Mouse (Mus musculus) frontal cortex, postnatal 36 days (tissue): Measurements from ENCODE around the gene Sox30.

ENCODE experiments used
- DNase-seq, 2 experiments: peaks; one replicate each; pipeline ENCODE4 v3.0.0; 2022; ENCODE audit warnings: low spot score in 2 of 2

Sox30 gene

DNA sequence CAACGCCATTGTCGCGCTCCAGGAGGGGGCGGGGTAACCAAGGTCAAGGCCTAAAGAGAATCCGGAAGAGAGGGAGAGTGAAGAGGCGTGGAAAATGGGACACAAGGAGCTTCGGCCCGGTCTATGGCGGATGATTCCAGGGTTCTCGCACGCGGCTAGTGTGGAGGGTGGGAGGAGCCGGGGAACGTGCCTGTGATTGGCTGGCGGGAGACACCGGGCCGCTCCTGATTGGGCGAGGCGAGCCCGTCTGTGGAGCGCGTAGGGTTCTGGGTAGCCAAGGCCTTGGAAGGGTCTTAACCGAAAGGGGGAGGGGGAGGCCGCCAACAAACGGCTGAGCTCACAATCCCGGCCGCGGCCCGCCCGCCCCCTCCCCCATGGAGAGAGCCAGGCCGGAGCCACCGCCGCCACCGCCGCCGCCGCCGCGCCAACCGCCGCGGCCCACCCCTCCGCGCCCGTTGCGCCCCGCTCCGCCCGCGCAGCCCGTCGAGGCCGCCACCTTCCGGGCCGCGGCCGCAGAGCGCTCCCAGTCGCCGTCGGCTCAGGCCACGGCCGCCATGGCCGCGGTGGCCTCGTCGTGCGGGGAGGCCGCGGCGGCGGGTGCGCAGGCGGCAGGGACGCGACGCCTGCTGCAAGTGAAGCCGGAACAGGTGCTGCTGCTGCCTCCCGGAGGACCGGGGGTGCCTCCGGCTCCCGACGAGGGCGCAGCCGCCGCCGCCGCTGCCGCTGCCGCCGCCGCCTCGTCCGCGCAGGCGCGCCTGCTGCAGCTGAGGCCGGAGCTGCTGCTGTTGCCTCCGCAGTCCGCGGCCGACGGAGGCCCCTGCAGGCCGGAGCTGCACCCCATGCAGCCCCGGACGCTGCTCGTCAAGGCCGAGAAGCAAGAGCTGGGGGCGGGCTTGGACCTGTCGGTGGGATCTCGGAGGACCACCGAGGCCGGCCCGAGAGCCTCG lies at the start of gene Sox30:
Gene Sox30 (plus strand): TSS at position 365 of the 947 bp plus-strand sequence.
- DNase-seq = peak in 1 of 2 experiments; percentile 24

DNA sequence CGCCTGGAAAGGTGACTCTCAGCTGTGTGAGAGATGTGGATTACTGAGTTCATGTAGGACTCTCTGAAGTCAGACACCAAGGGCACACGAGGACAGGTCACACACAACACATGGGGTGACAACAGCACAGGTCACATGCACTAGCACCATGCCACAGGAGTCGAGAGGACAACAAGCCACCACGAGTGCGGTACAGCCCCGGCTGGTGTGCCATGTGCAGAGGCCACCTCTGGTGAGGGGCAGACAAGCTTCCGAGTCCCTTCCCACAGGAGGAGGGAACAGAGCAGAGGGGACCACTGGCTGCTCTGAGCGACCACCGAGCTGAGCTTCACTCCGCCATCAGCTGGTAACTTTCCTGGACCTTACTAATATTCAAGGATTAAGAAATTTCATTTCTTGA lies 47.3 kb upstream of the Sox30 start:
- DNase-seq = no peak

DNA sequence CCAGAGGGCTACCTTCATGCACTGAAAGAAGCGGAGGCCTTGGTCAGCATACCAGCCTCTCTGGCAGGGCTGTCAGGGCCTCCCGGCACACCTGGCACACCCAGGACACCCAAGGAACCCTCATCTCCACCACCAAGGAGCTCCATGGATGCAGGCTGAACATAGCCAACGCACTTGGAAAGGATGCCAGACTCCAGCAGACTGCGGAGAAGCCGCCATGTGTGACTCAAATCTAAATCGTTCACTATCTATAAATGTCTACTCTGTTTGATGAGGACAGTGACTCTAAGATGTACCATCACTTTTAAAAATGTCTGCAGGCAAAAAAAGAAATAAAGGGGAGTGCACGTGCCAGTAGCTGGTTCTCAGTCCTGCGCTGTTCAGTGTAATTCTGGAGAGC lies 42.6 kb upstream of the Sox30 start:
- DNase-seq = peak; percentile 15 to 26

DNA sequence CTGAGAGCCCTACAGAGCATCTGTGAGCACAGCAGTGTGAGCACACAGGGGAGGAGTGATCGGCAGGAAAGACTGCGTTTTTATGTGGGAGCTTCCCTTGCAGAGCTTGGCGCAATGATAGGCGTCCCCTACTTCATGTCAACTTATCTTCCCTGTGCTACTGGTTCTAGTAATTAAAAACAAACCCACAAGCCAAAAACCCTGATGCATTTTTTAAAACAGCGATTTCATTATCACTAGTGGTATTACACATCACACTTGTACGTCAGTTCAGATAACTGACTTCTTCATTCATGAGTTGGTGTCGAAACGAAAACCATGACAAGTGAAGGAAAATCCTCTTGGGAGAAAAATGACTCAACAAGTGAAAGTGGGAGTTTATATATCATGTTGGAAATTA lies 41.2 kb upstream of the Sox30 start:
- no peak for DNase-seq

DNA sequence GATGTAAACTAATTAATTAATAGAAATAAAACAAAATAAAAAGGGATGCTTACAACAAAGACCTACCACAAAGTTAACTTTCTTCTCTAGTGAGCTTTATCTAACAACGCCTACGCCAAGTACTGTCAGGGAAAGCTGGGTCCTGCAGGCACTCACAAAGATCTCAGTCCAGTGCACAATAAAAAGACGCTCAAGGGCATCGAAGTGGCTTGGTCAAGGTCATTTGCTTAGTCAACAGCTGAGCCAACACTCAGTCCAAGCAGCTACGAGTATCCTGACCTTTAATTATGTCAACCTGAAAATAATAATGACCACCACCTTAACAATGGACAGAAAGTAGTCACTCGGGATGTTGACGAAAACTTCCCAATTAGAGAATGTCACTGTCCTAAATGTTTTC lies 37.8 kb upstream of the Sox30 start:
- no peak for DNase-seq

DNA sequence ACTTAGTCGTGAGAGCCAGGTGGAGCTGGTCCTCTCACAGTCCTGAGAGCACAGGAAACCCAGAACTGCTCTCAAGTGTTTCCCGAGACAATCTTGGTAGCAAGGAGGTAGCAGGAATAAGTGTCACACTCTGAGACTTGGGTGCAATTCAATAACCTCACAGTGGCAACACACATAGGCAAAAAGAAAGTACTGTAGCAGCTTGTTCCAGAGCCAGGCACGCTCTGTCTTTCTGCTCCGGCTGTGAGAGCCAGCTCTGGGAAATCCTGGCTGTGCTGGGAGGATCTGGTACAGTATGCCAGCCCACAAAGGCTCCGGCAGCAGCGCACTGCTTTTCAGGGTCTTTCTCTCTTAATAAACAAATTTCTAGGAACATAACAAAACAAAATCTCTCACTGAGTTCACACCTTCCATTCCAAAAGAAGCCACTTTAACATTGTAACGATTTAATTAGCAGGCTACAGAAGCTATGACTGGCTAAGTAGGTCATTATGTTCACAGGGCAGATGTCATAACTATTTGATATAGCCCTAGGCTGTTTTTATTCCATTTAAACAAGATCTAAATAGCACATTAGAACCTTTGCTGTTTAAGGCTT lies 36.9 kb upstream of the Sox30 start:
- DNase-seq = peak; percentile 65 to 76

DNA sequence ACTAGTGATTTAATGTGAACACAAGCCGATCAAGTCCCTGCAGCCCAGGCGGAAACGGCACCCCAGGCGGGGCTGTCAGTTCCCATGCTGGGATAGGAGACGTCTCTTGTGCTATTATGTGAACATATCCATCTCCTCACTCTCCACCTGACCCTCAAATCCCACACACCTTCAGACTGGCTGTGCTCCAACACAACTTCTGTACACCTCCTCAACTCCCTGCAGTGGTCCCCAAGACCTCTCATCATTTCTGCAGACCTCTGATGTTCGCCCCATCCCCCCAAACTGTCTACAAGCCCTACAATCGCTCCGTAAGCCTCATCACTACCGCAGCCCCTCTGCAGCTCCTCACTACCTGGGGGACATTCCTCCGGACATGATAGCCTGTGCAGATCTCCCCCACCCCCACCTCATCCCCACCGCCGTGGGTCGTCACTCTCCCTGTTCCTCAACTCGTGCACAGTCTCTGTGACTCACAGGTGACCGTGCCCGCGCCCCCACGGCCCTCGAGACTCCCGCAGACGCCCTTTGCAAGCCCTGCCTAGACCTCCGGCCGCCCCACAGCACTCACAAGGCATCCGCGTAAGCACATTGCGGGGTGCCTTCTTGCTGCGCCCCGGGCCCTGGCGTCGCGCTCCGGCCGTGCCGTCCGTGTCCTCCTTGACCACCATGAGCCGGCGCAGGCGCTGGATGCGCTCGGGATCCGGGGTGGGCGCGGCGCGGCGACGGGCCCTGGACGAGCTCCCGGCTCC lies 36.0 kb upstream of the Sox30 start:
- peak; percentile 24 to 36 for DNase-seq

DNA sequence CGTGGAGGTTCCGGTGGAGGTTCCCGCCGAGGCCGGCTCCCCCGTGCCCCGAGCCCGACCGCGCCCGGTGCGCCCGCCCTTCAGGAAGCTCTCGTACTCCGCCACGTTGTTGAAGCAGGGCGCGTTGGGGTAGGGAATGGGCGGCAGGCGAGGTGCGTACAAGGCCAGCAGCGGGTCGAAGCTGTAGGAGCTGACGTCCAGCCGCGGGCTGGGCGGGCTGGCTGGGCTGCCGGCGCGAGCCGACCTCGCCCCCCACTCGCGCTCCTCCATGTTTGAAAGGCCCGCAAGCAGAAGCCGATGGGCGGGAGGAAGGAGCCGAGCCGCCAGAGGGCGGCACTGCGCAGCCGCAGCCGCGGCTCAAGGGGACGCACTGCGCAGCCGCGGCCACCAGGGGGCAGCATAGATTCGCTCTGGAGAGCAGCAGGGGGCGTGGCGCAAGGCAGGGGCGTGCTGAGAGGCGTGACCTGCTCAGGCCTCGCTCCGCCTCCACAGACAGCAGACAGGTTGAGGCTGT lies 35.4 kb upstream of the Sox30 start, which contains the start of gene Lsm11:
Gene Lsm11 (minus strand): TSS at position 293 of the 514 bp plus-strand sequence.
- DNase-seq = peak; percentile 99

DNA sequence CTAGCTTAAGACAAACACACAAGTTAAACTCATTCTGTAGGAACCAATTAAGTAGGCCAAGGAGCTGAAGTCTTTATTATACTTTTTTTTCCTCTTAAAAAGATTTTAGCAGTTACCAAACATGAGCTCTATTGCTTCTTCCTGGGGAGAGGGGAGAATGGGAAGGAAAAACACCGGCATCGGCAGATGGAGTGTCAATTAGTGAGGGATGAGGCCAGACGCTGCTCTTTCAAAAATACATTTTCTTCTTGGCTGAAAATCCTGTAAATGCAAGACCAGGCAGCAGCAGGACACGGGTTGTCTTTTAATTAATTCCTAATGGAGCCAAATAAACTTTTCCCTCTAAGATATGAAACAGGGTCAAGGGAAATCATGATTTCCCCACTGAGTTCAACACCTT lies 33.3 kb upstream of the Sox30 start:
- DNase-seq = no peak

DNA sequence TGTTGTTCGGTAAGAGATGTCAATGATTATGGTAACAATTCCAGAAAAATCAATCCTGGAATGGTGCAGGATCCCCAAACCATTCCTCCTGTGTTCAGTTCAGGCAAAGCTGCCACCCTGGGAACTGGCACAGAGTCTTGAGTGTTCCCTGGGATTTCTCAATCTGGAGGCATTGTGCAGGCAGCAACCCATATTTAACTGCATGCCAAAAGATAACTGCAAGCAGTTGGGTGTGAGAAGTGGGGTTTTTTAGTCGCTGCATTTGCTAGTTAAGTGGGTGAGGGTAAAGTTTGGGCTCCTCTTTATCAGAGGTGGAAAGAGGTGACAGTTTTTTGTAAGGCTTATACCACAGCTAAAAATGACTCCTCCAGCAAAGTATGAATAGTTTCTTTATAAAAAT lies 32.6 kb upstream of the Sox30 start:
- peak; percentile 39 to 73 for DNase-seq

DNA sequence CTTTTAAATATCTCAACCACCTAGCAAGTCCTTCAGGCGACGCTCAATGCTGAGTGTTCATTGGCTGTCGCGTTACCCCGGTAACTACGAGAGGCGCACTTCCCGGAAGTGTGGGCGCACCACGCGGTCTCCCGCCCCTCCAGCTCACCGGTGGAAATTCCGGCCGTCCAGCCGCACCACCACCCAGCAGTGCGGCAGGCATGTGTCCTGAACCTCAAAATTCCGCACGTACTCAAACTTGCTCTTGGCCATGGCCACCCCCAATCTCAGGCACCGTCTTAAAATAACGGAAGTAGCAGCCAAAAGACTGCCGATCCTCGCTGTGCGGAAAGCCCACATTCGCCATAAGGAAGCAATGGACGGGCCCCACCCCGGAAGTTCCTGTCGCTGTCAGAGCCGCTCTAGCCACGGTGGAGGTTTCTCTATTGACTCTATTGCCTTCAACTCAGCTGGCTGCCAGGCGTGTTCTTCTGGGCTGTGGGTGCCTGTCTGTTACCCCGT lies 24.9 kb upstream of the Sox30 start, which contains the start of gene Thg1l:
Gene Thg1l (minus strand): TSS at position 368 of the 501 bp plus-strand sequence.
- DNase-seq = peak; percentile 92 to 93

DNA sequence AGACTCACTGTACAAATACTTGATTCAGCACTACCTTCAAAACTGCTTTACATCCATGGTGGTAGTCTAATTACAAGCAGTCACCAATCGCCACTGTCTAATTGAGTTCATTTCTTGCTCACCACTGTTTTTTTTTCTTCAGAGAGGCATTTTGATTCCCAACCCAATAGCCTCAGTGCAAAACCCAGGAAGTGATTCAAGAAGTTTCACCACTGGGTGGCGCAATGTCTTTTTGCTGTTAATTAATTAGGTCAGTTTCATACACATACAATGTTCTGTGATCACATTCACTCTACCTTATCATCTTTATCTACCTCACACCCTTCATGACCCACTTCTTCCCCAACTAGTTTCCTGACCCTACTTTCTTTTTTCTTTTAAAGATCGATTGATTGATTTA lies 20.5 kb upstream of the Sox30 start:
- no peak for DNase-seq

DNA sequence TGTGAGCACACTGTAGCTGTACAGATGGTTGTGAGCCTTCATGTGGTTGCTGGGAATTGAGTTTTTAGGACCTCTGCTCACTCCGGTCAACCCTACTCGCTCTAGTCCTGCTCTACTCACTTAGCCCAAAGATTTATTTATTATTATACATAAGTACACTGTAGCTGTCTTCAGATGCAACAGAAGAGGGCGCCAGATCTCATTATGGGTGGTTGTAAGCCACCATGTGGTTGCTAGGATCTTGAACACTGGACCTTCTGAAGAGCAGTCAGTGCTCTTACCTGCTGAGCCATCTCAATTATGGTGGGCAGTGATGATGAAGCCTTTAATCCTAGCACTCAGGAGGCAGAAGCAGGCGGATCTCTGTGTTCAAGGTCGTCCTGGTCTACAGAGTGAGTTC lies 20.1 kb upstream of the Sox30 start:
- no peak for DNase-seq

DNA sequence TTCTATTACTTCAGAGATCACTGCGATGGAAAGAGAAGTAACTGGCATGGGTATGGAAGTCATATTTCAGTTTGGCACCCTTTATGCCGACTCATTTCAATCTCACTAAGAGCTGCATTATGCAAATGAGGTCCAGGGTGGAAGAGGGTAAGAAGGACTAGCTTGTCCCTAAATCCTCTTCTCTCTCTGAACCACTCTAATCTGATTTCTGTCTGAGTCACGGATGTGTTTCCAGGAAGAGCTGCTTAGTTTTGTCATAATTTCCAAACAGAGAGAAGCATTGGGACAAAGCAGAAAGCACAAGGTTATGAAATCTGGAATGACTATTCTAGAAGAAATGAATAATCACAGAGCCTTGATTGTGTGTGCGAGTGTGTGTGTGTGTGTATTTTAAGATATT lies 13.2 kb upstream of the Sox30 start:
- no peak for DNase-seq

DNA sequence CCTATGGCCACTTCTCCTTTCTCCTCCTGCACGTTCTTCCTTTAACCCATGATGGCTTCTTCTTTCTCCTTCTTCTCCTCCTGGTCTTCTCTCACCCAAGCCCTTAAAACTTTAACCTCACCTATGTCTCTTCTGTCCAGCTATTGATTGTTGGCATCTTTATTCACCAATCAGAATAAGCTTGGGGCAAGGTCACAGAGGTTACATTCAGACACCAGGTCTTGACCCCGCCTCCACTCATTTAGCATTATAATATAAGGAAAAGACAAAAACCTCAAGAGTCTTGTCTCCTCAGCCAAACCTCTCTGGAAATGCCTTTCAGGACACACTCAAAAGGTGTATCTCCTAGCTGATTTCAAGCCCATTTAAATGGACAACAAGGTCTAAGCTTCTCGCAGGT lies 11.6 kb upstream of the Sox30 start:
- DNase-seq = no peak

DNA sequence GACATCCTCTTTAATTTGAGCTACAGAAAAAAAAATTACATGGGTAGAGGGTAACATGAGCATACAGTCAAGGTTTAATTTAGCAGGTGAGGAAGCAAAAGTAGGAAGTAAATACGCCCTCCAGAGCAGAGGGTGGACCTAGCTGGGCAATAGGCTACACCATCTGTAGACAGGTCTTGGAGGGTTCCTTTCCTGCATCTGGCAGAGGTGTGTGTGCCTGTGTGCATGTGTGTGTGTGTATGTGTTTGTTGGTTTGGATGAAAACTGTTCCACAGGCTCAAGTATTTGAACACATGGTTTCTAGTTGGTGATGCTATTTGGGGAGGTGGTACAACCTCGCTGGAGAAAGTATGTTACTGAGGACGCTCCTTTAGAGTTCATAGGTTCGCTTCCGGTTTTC lies 6.5 kb upstream of the Sox30 start:
- no peak for DNase-seq

DNA sequence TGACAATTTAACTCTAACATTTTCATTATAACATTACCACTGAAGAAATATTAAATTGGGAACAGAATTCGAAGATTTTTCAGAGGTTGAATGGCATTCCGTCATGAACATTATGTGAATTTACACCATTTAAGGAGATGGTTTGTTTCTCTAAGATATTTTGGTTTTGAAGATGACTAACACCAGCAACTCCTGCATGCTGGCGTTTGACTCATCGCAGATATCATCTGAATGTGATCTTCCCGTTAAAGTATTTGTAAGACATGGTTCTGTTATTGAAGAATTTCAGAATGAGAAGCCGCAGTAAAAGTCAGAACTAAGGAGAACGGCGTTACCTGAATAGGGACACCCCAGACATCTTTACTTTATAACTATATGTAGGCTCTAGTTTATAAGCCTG lies 5.6 kb upstream of the Sox30 start:
- DNase-seq = peak in 1 of 2 experiments; percentile 25

DNA sequence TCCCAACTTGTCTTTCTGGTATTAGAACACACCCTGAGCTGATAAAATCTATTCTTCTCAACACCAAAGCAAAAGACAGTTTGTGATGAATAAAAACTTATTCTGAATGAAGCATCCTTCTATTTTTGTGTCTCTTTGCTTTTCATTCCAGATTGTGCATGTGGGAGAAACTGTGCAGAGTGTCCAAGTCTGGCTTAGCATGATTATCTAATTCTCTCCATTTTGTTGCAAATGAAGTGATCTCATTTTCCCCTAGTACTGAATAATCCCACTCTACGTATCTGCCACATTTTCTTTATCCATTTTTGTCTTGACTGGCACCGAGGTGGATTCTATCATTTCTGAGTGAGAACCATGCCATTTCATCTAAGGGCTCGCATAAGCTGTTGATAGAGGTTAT lies 4.0 kb upstream of the Sox30 start:
- peak in 1 of 2 experiments; percentile 49 for DNase-seq

DNA sequence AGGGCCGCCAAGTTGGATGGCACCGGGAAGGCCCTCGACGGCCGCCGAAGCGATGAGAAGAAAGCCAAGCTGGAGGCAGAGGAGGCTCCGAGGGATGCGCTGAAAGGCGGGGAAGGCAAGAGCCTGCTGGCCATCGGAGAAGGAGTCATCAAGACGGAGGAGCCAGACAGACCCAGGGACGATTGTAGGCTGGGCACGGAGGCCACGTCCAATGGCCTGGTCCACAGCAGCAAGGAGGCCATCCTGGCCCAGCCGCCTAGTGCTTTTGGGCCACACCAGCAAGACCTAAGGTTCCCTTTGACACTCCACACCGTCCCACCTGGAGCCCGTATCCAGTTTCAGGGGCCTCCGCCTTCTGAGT lies 763 bp downstream of the Sox30 start:
- DNase-seq = no peak

DNA sequence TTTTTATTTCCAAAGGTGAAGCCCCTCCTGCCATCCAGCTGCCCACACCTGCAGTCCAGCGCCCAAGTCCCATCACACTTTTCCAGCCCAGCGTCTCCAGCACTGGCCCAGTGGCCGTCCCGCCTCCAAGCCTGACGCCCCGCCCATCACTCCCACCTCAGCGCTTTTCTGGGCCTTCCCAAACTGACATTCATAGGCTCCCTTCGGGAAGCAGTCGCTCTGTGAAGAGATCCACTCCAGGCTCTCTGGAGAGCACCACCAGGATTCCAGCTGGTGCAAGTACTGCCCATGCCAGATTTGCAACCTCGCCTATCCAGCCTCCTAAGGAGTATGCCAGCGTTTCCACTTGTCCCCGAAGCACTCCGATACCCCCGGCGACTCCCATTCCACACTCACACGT lies 11.5 kb downstream of the Sox30 start:
- peak in 1 of 2 experiments; percentile 25 for DNase-seq

DNA sequence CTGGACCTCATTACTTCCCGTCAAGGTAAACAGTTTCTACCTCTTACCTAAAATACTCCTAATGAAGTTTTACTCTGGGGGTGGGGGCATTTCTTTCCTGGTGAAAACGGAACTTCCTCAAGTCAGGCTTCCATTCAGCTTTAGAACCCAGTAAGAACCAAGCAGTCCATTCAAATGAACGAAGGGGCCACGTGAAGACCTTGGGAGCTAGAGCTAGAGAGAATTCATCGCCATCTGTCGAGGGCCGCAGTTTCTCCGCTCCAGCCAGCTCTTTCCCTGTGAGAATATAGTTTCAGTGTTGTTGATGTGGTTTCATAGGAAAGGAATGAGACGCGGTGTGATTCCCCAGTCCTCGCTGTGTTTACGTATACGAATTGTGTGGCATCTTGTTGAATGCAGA lies 12.0 kb downstream of the Sox30 start:
- no peak for DNase-seq

DNA sequence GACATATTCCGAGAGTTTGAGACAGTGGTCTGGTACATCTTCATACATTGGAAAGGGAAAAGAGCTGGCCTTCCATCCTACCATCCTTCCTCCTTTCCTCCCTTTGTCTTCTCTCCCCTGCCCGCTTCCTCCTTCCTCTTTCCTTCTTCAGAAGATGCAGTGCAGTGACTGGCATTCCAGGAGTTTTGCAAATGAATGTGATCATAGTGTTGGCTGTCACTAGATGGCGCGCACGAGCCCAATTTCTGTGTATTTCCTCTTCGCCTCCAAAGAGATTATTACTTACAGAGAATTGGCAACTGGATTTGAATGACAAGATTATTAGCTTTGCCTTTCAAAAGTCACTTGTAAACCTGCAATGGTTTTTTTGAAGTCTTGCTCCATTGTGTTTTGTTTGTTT lies 36.0 kb downstream of the Sox30 start:
- DNase-seq = peak; percentile 71 to 82
